Mouse (Mus musculus): Measurements from ENCODE around the gene Mc1r. TPM values are rescaled to one million over a fixed set of nuclear protein-coding genes. Genes with fewer than 3 reads are reported as not detected.

Gene Mc1r
- 0.15 and 0.27 TPM in 2 replicates for polyA plus RNA-seq (2015; fragmentation: Nextera tagmentation; extraction: Ambion mirVana)

GRCm38 (mm10) chr8:123406786-123407185, at the start of gene Mc1r:
TSS of gene Mc1r (plus strand) at chr8:123407107.
- Histone ChIP-seq H3K4me1 (peaks cover 32% of the 10 kb centered on the region), H3K27me3 (no peaks in the 10 kb centered on the region), H3K4me2 (no peak within 1 kb of the TSS), H3K27ac (no peak within 1 kb of the TSS), H3K9ac (no peak within 1 kb of the TSS), H3K4me3 (no peak within 1 kb of the TSS), H3K9me3 (replicated peaks) (no peaks in the 10 kb centered on the region), H3K36me3 (ENCODE audit: poor library complexity, severe bottlenecking) (peaks cover 17% of the 10 kb centered on the region)
- WGBS: 6% methylated on average over 4 of the region's 4 CpGs
- ATAC-seq: no peak

GRCm38 (mm10) chr8:123361082-123361739, 45.7 kb upstream of the Mc1r start:
- no peak overlapping the region for H3K4me3 ChIP-seq
- peaks cover 67% of the 10 kb centered on the region for H3K36me3 ChIP-seq (ENCODE audit: poor library complexity, severe bottlenecking)
- H3K9ac ChIP-seq: no peak overlapping the region; the same call in 1 of the 2 replicates
- H3K27ac ChIP-seq: 0 out of 2 replicates have a peak overlapping the region, but pooled peaks have one; percentile 2
- no peaks in the 10 kb centered on the region for H3K27me3 ChIP-seq
- H3K4me1 ChIP-seq: no peaks in the 10 kb centered on the region
- H3K4me2 ChIP-seq: no peak overlapping the region
- ATAC-seq: peak; percentile 81
- 32% methylated on average over 12 of the region's 12 CpGs for WGBS
- H3K9me3 ChIP-seq (replicated peaks): no peaks in the 10 kb centered on the region

GRCm38 (mm10) chr8:123373403-123374238, 33.3 kb upstream of the Mc1r start, which contains the start of gene Tcf25:
TSS of gene Tcf25 (plus strand) at chr8:123373753.
- H3K9me3 ChIP-seq (replicated peaks): no peaks in the 10 kb centered on the region

GRCm38 (mm10) chr8:123374239-123374578, 32.7 kb upstream of the Mc1r start:
- H3K27ac ChIP-seq: peak overlapping the region; percentile 95
- 1% methylated on average over 20 of the region's 20 CpGs for WGBS
- peak; percentile 76 for ATAC-seq
- H3K9ac ChIP-seq: peak overlapping the region; percentile 82
- no peaks in the 10 kb centered on the region for H3K27me3 ChIP-seq
- H3K4me3 ChIP-seq: peak overlapping the region; percentile 66
- peak overlapping the region; percentile 77 for H3K4me2 ChIP-seq
- H3K4me1 ChIP-seq: peaks cover 29% of the 10 kb centered on the region
- peaks cover 14% of the 10 kb centered on the region; the same call in 1 of the 2 replicates for H3K36me3 ChIP-seq (ENCODE audit: poor library complexity, severe bottlenecking)
- no peaks in the 10 kb centered on the region for H3K9me3 ChIP-seq (replicated peaks)

More at GRCm38 (mm10) chr8:123373403-123374238, 33.3 kb upstream of the Mc1r start, which contains the start of gene Tcf25:
- Histone ChIP-seq H3K27ac (peak within 1 kb of the TSS; percentile 95), H3K9ac (peak within 1 kb of the TSS; percentile 82), H3K4me1 (peaks cover 29% of the 10 kb centered on the region), H3K36me3 (ENCODE audit: poor library complexity, severe bottlenecking) (peaks cover 20% of the 10 kb centered on the region; the same call in 1 of the 2 replicates), H3K4me2 (peak within 1 kb of the TSS; percentile 77), H3K27me3 (no peaks in the 10 kb centered on the region), H3K4me3 (peak within 1 kb of the TSS; percentile 66)
- peak; percentile 96 for ATAC-seq
- WGBS: under 1% methylated on average over 75 of the region's 75 CpGs

GRCm38 (mm10) chr8:123375701-123376100, 31.2 kb upstream of the Mc1r start:
- Histone ChIP-seq H3K27me3 (no peaks in the 10 kb centered on the region), H3K4me3 (no peak overlapping the region), H3K9me3 (replicated peaks) (no peaks in the 10 kb centered on the region), H3K36me3 (ENCODE audit: poor library complexity, severe bottlenecking) (peaks cover 5% of the 10 kb centered on the region; the same call in 1 of the 2 replicates), H3K27ac (no peak overlapping the region), H3K4me1 (peaks cover 29% of the 10 kb centered on the region), H3K4me2 (peak overlapping the region; percentile 7; the same call in 1 of the 2 replicates), H3K9ac (peak overlapping the region; percentile 45; the same call in 1 of the 2 replicates)
- ATAC-seq: no peak
- WGBS: 82% methylated on average over 10 of the region's 10 CpGs

- no peaks in the 10 kb centered on the region for H3K9me3 ChIP-seq (replicated peaks)
- H3K4me1 ChIP-seq: peaks cover 29% of the 10 kb centered on the region
- H3K4me3 ChIP-seq: no peak overlapping the region
- peak overlapping the region; percentile 45; the same call in 1 of the 2 replicates for H3K9ac ChIP-seq
- no peak for ATAC-seq
- H3K36me3 ChIP-seq (ENCODE audit: poor library complexity, severe bottlenecking): peaks cover 10% of the 10 kb centered on the region
- H3K27ac ChIP-seq: no peak overlapping the region
- no peaks in the 10 kb centered on the region for H3K27me3 ChIP-seq
- peak overlapping the region; percentile 7; the same call in 1 of the 2 replicates for H3K4me2 ChIP-seq
- WGBS: 56% methylated on average over 8 of the region's 8 CpGs
Measured at GRCm38 (mm10) chr8:123376106-123376505, 30.8 kb upstream of the Mc1r start.

- H3K27ac ChIP-seq: no peak overlapping the region
- H3K4me3 ChIP-seq: no peak overlapping the region
- no peak overlapping the region for H3K4me2 ChIP-seq
- 91% methylated on average over 4 of the region's 4 CpGs for WGBS
- H3K27me3 ChIP-seq: no peaks in the 10 kb centered on the region
- H3K4me1 ChIP-seq: no peaks in the 10 kb centered on the region
- no peaks in the 10 kb centered on the region for H3K9me3 ChIP-seq (replicated peaks)
- peaks cover 58% of the 10 kb centered on the region for H3K36me3 ChIP-seq (ENCODE audit: poor library complexity, severe bottlenecking)
- ATAC-seq: no peak
- H3K9ac ChIP-seq: no peak overlapping the region
Measured at GRCm38 (mm10) chr8:123381711-123382110, 25.2 kb upstream of the Mc1r start.

- H3K27ac ChIP-seq: no peak overlapping the region
- 90% methylated on average over 8 of the region's 8 CpGs for WGBS
- no peaks in the 10 kb centered on the region for H3K9me3 ChIP-seq (replicated peaks)
- no peak overlapping the region for H3K9ac ChIP-seq
- H3K36me3 ChIP-seq (ENCODE audit: poor library complexity, severe bottlenecking): peaks cover 66% of the 10 kb centered on the region
- H3K27me3 ChIP-seq: no peaks in the 10 kb centered on the region
- H3K4me1 ChIP-seq: no peaks in the 10 kb centered on the region
- no peak for ATAC-seq
- H3K4me3 ChIP-seq: no peak overlapping the region
- H3K4me2 ChIP-seq: no peak overlapping the region
Measured at GRCm38 (mm10) chr8:123382516-123382915, 24.4 kb upstream of the Mc1r start.

GRCm38 (mm10) chr8:123384883-123385540, 21.9 kb upstream of the Mc1r start:
- WGBS: 72% methylated on average over 9 of the region's 9 CpGs
- H3K27ac ChIP-seq: no peak overlapping the region
- peaks cover 91% of the 10 kb centered on the region for H3K36me3 ChIP-seq (ENCODE audit: poor library complexity, severe bottlenecking)
- no peak for ATAC-seq
- H3K4me3 ChIP-seq: no peak overlapping the region
- H3K4me1 ChIP-seq: no peaks in the 10 kb centered on the region
- H3K4me2 ChIP-seq: no peak overlapping the region
- H3K9me3 ChIP-seq (replicated peaks): no peaks in the 10 kb centered on the region
- 0 out of 2 replicates have a peak overlapping the region, but pooled peaks have one; percentile 5 for H3K9ac ChIP-seq
- no peaks in the 10 kb centered on the region for H3K27me3 ChIP-seq

GRCm38 (mm10) chr8:123387041-123387440, 19.9 kb upstream of the Mc1r start:
- no peaks in the 10 kb centered on the region for H3K9me3 ChIP-seq (replicated peaks)
- no peak overlapping the region for H3K9ac ChIP-seq
- H3K36me3 ChIP-seq (ENCODE audit: poor library complexity, severe bottlenecking): peaks cover 99% of the 10 kb centered on the region
- WGBS: 86% methylated on average over 3 of the region's 3 CpGs
- no peak overlapping the region for H3K4me2 ChIP-seq
- no peak overlapping the region for H3K4me3 ChIP-seq
- no peaks in the 10 kb centered on the region for H3K4me1 ChIP-seq
- no peaks in the 10 kb centered on the region for H3K27me3 ChIP-seq
- ATAC-seq: no peak
- no peak overlapping the region for H3K27ac ChIP-seq

- 92% methylated on average over 8 of the region's 8 CpGs for WGBS
- peaks cover 99% of the 10 kb centered on the region for H3K36me3 ChIP-seq (ENCODE audit: poor library complexity, severe bottlenecking)
Measured at GRCm38 (mm10) chr8:123387801-123388200, 19.1 kb upstream of the Mc1r start.

More at GRCm38 (mm10) chr8:123387801-123388200, 19.1 kb upstream of the Mc1r start:
- no peak overlapping the region for H3K4me3 ChIP-seq
- H3K27ac ChIP-seq: no peak overlapping the region
- no peaks in the 10 kb centered on the region for H3K4me1 ChIP-seq
- H3K9me3 ChIP-seq (replicated peaks): no peaks in the 10 kb centered on the region
- H3K27me3 ChIP-seq: no peaks in the 10 kb centered on the region
- H3K4me2 ChIP-seq: no peak overlapping the region
- ATAC-seq: no peak
- H3K9ac ChIP-seq: no peak overlapping the region

Data from forebrain, embryonic 13.5 days (tissue).